Mouse (Mus musculus): ENCODE results near the gene Dlk2. TPM values are rescaled to one million over a fixed set of nuclear protein-coding genes. Genes with fewer than 3 reads are reported as not detected.
A peak's percentile ranks its signal among the peaks of the same experiment; 100 is the strongest.

The Dlk2 gene
- polyA plus RNA-seq, 1 experiment, result 81.5 TPM

DNA sequence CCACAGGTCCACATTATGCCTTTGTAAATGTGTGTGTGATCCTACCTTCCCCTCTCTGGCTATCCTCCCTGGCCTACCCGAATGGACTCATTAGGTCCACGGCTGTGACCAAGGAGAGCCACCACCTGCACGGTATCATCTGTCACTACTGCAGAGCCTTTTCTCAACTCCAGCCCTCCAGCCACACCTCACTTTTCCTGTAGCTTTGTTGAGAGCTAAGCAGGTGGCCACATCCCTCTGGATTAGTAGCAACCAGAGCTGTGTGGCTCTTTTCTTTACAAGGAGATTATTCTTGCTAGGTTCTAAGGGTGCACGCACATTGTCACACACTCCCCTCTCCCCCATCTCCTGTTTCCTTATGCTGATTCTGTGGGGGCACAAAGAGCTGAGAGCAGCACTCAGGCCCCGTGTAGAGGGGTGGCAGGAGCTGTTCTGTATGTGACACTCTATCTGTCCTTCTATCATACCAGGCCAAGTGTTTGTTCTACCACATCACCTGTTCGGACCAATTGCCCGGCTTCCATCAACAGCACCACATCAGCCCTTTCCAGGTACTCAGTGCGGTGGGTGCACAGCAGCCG lies 16.0 kb downstream of the Dlk2 start:
- DNase-seq (ENCODE audit: extremely low spot score in 1 of 2, low spot score in 1 of 2), result no peak

DNA sequence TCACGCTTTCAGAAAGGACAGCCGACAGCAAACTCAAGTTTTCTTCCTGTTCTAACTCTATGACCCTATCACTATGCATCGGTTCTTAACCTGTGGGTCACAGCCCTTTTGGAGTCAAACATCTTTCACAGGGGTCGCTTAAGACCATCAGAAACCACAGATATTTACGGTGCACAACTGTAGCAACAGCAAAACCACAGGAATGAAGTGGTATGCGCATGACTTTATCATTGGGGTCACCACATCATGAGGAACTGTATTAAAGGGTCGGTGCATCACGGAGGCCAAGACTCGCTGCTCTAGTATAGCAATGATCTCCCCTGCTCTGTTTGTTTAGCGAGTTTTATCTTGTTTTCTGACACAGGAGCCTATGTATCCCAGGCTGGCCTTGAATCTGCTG lies 18.6 kb downstream of the Dlk2 start:
- DNase-seq (ENCODE audit: extremely low spot score in 1 of 2, low spot score in 1 of 2), result no peak

GRCm38 (mm10) chr17:46320492-46320891 lies 23.3 kb downstream of the Dlk2 start:
- no peak for DNase-seq (ENCODE audit: extremely low spot score in 1 of 2, low spot score in 1 of 2)

DNA sequence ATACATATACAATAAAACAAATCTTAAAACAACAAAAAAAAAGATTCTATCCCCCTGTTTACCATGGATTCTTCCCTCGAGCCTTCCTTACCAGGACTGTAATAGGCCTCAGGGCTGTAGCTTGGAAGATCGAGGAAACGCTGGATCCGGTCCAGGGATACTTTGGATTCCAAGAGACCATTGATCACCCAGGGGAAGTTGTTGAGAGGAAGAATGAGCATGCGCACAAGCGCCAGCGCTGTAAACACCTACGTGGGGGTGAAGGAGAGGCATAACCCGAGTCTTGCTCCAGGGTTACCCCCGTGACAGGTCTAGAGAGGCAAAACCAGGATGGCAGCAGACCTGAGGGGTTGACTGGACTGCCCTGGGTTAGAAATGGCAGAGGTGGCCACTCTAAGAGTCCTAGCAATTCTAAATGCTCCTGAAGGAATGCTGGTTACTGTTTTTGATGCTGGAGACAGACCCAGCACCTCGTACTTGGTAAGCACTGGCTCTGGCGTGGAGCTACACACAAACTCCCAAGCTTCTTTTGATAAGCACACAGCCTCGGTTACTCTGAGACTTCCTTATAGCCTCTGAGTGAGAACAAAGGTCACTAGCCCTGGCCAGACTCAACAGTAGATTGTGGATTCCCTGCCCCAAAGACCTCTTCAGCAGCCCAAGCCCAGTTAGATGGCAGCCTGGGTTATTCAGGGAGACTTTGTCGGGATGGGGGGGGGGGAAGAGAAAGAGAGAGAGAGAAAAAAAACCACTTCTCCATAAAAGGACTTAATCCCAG lies 25.0 kb downstream of the Dlk2 start:
- no peak for DNase-seq (ENCODE audit: extremely low spot score in 1 of 2, low spot score in 1 of 2)

GRCm38 (mm10) chr17:46327413-46327905 lies 30.2 kb downstream of the Dlk2 start:
- peak in 1 of 2 experiments; percentile 44 for DNase-seq (ENCODE audit: extremely low spot score in 1 of 2, low spot score in 1 of 2)

DNA sequence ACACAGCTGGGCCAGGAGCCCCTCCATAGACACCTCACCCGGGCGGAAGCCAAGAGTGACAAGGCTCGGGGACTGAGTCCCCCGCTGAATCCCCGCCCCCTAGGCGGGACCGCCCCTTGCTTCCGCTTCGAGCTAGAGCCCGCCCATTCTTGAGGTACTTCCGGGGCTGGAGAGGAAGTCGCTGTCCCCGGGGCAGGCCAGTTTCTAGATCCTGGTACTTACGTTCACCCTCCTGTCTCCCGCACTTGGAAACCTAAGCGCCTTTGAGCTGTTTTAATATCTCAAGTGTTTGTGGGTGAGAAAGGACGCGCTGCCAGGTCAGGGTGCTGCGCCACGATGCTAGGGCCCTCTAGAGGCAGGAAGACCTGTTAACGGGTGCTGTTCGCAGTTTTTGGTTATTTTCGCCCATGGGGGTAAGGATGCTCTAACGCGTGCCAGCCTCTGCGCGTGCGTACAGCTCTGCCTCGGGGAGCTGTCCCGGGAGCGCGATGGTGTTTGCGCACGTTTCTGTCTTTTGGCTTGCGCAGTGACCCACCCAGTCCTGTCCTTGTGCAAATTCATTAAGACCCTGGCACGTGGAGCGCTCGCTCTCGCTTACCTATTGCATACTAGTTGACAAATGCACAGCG lies 30.8 kb downstream of the Dlk2 start, which contains the start of gene Abcc10:
Abcc10 (minus strand) TSS at position 447 of the 629 bp plus-strand sequence.
- DNase-seq (ENCODE audit: extremely low spot score in 1 of 2, low spot score in 1 of 2), result peak; percentile 90 to 96

GRCm38 (mm10) chr17:46328723-46329122 lies 31.5 kb downstream of the Dlk2 start:
- no peak for DNase-seq (ENCODE audit: extremely low spot score in 1 of 2, low spot score in 1 of 2)

GRCm38 (mm10) chr17:46336475-46336874 lies 39.3 kb downstream of the Dlk2 start:
- DNase-seq (ENCODE audit: extremely low spot score in 1 of 2, low spot score in 1 of 2), result no peak

GRCm38 (mm10) chr17:46341208-46341607 lies 44.0 kb downstream of the Dlk2 start:
- DNase-seq (ENCODE audit: extremely low spot score in 1 of 2, low spot score in 1 of 2), result no peak

GRCm38 (mm10) chr17:46351026-46351700 lies 53.9 kb downstream of the Dlk2 start:
- DNase-seq (ENCODE audit: extremely low spot score in 1 of 2, low spot score in 1 of 2), result no peak

Other genes starting within 250 kb of the Dlk2 start
- gene Mrps18a, start 186.4 kb upstream of the Dlk2 start, polyA plus RNA-seq (2012; rRNA removed), result 94.8 and 106 TPM in 2 replicates
- 29.9 and 37.9 TPM in 2 replicates for gene Rsph9, start 153.2 kb upstream of the Dlk2 start, polyA plus RNA-seq (2012; rRNA removed)
- gene Mad2l1bp, start 143.9 kb upstream of the Dlk2 start, polyA plus RNA-seq (2012; rRNA removed), result 14.2 and 14.8 TPM in 2 replicates
- 151 and 168 TPM in 2 replicates for gene Gtpbp2, start 136.4 kb upstream of the Dlk2 start, polyA plus RNA-seq (2012; rRNA removed)
- gene Polh, start 94.8 kb upstream of the Dlk2 start, polyA plus RNA-seq (2012; rRNA removed), result 3.9 and 4.2 TPM in 2 replicates
- 39.4 and 40.6 TPM in 2 replicates for gene Xpo5, start 94.6 kb upstream of the Dlk2 start, polyA plus RNA-seq (2012; rRNA removed)
- gene Polr1c, start 49.4 kb upstream of the Dlk2 start, polyA plus RNA-seq (2012; rRNA removed), result 45.3 and 52.7 TPM in 2 replicates
- 72.7 and 78.9 TPM in 2 replicates for gene Yipf3, start 49.3 kb upstream of the Dlk2 start, polyA plus RNA-seq (2012; rRNA removed)
- 62.5 and 63.5 TPM in 2 replicates for gene Lrrc73, start 43.9 kb upstream of the Dlk2 start, polyA plus RNA-seq (2012; rRNA removed)
- gene Tjap1, start 14.4 kb upstream of the Dlk2 start, polyA plus RNA-seq (2012; rRNA removed), result 44.4 and 51.5 TPM in 2 replicates
- 10.9 and 11.4 TPM in 2 replicates for gene Abcc10, start 30.9 kb downstream of the Dlk2 start, polyA plus RNA-seq (2012; rRNA removed)
- gene Zfp318, start 86.3 kb downstream of the Dlk2 start, polyA plus RNA-seq (2012; rRNA removed), result 29.6 and 30.7 TPM in 2 replicates
- 9.1 and 13.8 TPM in 2 replicates for gene Crip3, start 131.5 kb downstream of the Dlk2 start, polyA plus RNA-seq (2012; rRNA removed)
- 0.15 and 0.18 TPM in 2 replicates for gene Slc22a7, start 141.0 kb downstream of the Dlk2 start, polyA plus RNA-seq (2012; rRNA removed)
- gene Ttbk1, start 190.3 kb downstream of the Dlk2 start, polyA plus RNA-seq (2012; rRNA removed), result 46.3 and 50.1 TPM in 2 replicates
- gene Dnph1, start 199.3 kb downstream of the Dlk2 start, polyA plus RNA-seq (2012; rRNA removed), result 4.0 and 4.8 TPM in 2 replicates
- gene Cul9, start 249.0 kb downstream of the Dlk2 start, polyA plus RNA-seq (2012; rRNA removed), result 65.3 and 66.8 TPM in 2 replicates